Mouse (Mus musculus) heart, adult 9 months (tissue): ENCODE data around the gene Sirt5.

Source experiments
- DNase-seq, 2 experiments: peaks; one replicate each; pipeline ENCODE4 v3.0.0; 2022; ENCODE audit warnings: low spot score in 2 of 2

Gene Sirt5

DNA sequence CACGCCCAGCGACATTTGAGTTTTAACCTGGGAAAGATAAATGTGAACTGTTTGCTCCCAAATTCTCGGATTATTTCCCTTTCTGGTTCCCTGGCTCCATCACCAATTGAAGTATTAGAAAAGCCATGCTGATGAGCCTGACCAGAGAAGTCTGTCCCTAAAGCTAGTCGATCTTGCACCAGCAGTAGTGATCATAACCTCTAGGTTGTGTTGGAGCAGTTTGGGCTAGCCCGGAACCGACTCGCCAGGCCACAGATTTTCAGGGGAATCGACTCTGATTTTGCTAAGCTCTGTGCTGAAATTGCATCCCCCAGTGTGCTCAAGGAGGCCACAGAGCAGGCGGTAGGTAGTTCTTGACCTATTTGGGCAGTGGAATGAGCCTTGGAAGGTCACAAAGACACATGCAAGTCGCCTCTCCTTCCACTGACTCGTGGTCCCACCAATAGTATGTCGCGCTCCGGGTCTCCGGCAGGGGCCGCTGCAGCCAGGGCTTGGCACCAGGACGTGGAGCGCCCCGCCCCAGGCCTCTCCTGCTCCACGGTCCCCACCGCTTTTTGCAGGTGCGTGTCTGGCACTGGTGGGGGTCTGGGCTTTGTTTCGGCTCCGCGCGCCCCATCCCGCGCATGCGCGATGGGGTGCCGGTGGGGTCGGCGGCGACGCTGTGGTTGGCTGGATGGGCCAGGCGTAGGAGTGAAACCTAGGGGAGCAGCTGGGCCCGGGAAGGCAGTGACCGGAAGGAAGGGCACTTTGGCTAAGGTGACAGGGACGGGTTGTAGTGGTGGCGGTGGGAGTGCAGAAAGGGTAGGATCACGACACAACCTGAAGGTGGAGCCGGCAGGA, at the start of gene Sirt5:
TSS of gene Sirt5 (plus strand) at position 512 of the 840 bp plus-strand sequence.
- DNase-seq = peak; percentile 90 to 91

DNA sequence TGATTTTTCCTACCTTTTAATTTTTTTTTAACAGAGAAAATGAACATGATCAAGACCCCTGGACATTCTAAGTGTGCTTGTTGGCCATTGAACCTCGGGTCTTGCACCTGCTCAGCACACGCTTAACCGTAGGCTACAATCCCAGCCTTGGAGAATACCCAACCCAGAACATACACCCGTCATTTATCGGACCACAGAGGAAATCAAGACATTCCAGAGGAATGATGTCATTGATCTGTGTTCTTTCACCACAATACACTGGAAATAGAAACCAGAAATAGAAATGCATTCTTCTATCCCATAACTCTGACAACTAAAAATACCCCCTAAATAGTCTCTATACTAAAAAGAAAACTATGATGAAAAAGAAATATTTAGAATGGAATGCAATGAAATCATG, 47.9 kb upstream of the Sirt5 start:
- DNase-seq = peak; percentile 13 to 40

DNA sequence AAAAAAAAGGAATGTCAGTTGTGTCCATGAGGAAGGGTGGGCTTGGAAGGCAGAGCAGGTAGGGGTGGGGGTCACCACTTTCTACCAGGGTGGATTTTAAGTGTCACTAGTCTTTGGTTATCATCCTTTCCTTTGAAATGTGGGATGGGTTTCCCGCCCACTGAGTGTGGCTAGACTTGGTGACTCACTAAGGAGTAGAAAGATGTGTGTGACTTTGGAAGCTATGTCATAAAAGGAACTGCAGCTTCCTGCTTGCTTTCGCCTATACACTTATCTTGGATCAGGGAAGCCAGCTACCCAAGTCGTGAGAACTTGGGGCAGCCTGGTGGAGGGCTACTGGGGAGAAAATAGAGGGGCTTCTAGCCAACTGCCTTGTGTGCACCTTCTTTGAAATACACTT, 45.9 kb upstream of the Sirt5 start:
- no peak for DNase-seq

DNA sequence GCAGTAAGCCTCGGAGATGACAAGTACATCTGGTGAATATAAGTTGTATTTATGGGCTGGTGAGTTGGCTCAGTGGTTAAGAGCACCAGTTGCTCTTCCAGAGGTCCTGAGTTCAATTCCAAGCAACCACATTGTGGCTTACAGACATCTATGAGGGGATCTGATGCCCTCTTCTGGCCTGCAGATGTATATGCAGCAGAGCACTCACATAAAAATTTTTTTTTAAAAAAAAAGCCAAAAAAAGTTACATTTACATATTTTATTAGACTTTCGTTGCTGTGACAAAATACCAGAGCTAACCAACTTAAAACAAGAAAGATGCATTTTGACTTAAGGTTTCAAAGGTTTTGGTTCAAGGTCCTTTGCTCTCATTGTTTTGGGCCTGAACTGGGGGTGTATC, 43.8 kb upstream of the Sirt5 start:
- DNase-seq = no peak

DNA sequence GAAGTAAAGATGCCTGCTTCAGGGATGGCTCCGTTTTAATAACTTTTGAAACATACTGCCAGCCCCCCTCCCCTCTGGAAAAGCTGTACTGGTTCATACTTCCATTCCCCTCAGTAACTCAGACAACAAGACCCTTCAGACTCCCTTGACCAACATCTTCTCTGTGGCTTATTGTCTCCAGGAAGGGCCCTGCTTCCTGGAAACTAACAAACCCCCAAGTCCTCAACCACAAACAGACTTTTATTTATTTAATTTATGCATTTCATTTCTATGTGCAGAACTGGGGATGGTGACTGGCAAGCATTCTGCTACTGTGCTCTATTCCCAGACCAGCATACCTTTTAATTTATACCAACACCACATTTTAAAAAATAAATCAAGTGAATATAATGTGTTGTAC, 39.9 kb upstream of the Sirt5 start:
- DNase-seq = no peak

DNA sequence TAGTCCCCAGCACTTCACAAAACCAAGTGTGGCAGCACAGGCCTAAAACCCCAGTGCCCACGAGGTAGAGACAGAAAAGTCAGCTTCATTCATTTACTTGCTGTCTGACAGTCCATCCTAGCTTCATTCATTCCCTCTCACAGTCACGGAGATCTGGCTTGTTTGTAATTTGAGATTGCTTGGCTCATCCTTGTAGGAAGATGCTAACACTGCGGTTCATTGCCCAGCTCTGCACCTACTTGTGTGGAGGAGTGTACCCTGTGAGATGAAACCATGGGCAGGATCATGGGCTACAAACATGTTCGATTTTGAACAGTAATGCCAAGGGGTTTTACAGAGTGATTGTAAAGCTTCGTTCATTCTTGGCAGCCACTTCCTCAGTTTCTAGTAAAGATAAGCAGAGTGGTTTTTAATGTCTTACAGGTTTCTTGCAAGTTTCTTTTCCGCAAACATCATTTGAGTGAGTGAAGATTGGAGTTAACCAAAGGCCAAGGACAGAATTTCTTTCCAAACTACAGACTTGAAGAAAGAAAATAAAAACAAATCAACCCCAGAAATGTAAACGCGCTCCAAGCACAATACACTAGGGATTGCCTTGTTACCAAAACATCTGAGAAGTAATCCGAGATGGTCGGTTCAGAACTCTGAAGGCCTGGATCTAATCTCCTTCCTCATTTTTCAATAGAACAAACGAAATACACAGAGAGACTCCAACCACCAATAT, 33.4 kb upstream of the Sirt5 start:
- no peak for DNase-seq

DNA sequence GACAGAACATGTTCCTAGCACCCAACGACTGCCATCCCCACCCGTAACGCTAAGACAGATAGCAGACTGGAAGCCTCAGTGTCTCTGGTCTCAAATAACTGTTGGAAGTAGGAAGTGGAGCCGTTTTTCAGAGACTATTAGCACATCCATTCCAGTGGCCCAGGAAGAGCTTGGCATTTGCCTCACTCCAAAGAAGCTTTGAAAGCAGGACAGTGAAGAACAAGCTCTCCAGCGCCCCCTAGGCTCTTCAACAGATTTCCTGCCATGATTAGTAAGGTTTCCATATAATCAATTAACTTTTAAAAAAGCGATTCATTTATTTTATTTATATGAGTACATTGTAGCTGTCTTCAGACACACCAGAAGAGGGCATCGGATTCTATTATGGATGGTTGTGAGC, 32.7 kb upstream of the Sirt5 start:
- DNase-seq = peak in 1 of 2 experiments; percentile 14

DNA sequence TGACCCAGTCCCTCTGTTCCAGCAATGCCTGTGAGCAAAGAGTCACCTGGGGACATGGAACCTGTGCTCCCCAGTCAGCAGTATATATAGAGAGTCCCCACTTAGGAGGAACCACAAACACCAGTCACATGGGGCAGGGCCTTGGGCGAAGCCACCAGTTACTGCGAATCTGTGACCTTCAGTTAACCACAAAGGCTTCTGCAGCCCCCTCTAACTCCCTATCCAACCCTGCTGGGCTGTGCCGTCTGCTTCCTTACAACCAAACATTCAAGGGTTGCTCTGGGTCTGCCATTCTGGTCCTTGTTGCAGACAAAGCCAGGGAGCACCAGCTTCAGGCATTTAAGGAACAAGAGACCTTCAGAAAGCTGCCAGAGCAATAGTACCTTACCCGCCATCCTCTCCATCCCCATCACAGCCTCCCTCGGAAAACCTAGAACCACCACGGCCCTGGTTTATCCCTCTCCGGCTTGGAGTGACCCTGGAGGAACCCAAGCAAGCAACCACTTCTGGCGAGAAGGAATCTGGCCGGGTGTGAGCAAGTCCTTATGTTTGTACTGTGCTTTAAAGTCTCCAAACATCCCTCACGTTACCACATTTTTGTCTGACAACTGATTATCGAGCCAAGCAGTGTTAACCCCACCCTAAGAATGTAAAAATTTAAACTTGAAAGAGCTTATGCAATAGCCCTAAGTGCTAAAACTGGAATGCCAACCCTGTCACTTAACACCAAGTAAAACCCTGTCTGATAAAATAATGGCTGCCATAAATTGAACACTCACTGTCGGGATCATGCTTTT, 28.7 kb upstream of the Sirt5 start:
- no peak for DNase-seq

DNA sequence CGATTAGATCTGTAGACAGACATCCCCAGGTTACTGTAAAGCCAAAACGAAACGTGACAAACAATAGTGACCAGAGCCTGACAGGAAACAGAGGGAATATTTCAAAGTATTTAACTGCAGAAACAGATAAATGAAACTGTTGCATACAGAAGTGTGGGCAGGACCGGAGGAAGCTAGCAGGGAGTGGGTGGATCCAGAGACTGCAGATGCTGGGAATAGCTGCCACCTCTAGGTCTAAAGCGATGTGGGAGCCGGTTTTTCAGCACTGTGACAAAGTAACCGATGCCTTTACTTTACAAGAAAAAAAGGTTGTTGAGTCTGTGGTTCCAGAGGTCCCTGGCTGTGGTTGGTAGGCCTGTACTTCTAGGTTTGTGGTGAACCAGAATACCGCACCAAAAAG, 27.3 kb upstream of the Sirt5 start:
- no peak for DNase-seq

DNA sequence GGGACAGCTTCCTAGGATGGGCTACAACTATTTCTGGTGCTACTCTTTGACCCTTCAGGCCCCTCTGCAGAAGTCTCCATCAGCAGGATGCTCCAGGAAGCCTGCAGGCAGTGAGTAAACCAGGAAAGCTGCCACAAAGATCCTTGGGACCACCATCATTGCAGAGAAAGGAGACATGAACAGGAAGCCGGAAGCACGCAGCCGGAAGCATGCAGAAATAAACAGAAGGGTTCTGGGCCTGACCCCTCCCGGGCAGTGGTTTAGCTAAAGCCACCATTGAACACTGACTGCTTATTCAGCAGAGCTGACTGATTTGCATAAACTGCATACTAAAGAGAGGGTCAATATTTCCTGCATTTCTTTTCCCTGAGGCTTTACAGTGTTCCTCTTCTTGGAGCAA, 26.7 kb upstream of the Sirt5 start:
- no peak for DNase-seq

DNA sequence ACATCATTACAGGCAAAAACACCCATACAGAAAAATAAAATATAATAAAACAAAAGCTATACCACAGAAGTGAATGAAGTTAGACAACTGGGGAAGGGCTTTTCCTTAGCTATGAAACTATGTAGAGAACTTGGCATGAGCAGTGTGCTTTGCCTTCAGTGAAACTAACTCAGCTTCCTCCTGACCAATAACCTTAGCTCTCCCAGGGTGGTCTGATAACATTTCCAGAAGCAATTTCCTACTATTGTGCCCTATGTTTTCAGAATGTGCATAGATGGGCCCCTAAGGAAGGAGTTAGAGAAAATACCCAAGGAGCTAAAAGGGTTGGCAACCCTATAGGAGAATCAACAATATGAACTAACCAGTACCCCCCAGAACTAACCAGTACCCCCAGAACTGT, 18.5 kb upstream of the Sirt5 start:
- no peak for DNase-seq

DNA sequence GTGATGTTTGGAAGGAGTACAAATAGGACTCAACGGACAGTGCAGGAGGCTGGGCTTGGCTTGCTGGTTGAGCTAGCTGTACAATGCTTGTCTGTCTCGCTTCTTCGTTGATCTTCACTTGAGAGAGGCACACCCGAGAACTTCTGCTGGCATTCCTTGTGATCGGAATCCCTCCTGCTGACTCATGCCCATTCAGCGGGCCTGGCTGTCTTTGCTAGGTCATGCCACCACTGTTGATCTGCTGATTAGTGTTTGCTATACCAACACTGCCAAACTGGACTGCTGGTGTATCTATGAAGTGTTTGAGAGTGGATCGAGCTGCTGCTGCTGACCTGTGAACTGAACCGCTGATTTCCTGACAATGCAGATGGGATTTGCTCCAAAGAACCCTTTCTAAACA, 15.9 kb upstream of the Sirt5 start:
- no peak for DNase-seq

DNA sequence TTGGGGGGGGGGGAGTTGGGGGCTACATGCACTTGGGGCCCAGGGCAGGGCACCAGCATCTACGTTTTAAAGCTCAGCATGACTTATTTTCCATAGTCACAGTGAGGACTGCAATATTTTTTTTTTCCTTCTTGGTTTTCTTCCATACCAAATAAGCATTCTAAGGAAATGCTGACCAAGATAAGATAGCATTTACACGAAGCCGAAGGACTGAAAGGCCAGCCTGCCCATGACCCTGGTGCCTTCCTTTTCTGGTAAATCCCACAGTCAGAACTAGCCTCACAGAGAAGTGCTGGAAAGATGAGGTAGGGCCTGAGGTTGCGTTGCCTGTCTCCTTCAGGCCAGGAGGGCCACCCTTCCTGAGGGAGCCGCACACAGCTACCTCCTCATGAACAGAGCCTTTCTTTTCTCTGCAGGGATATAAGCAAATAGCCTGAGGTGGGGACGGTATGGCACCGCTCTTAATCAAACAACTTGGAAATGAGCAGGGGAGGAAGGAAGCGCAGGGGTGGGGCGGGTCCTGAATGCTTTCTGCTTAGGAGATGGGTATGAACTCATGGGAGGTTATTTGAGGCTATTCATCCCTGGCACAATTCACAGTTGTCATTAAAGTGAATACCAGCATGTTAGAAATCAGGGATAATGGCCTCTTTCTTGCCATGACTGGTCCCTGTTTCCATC, 14.7 kb upstream of the Sirt5 start:
- peak in 1 of 2 experiments; percentile 9 for DNase-seq

DNA sequence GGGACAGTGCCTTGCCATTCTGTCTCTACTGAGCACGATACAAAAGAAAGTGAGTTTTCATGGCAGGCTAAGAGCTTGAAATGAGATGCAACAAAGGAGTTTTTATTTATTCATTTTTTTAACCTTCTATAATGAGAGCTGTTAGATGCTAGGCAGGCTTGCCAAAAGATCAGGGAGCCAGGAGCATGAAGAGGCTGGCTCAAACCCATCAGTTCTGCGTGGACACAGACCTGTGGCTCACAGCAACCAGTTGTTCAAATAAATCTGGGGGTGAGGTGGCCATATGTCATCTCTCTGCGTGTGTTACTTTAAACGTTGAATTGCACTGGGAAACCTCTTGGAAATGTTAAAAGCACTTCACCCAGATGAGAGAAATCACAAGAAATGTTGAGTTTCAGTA, 11.9 kb upstream of the Sirt5 start:
- no peak for DNase-seq

DNA sequence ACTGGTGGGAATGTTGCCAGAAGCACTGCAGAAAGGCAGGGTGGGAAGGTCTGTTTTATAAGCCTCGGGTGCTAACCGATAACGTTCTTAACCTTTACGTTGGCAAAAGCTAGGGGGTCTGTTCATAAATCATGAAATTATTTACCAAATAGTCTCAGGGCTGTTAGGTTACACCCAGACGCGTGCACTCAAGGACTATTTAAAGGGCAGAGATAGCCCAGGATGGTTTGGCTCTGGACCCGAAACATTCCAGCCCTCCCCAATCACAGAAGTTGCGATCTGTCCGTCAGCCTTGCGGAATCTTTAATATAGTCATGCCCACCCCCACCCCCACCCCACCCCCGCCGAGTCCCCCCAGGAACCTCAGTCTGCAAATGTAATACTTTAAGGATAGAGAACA, 10.9 kb upstream of the Sirt5 start:
- no peak for DNase-seq

DNA sequence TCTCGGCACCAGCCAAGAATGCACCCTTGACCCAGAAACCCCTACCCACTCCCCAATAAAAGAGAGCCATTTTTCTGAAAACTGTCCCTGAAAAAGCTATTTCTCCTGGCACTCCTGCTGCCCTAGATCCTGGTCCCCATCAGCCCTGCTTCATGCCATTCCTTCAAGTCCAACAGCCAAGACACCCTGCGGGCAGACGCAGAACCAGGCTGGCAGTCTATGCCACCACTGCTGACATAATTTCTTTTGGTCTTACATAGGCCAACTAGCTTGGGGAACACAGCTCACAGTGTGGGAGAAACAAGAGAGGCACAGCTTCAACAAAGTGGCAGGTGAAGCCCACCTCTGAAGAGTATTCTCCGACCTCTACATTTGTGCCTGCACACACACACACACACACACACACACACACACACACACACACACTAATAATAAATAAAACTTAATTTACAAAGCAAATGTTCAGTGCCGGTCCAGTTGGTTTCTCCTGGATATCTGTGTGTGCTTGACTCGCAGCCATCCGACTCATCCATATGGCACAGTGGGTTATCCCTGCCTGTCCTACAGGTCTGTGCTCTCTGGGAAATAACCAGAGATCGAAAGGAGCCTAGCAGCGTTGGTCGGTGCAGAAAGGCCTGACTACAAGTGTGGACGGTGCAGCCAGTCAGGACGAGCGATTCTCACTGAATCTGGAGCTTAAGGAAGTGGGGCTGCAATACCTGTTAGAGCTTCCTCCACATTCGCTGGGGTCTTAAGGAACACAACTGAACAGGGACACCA, 8.8 kb upstream of the Sirt5 start:
- no peak for DNase-seq

DNA sequence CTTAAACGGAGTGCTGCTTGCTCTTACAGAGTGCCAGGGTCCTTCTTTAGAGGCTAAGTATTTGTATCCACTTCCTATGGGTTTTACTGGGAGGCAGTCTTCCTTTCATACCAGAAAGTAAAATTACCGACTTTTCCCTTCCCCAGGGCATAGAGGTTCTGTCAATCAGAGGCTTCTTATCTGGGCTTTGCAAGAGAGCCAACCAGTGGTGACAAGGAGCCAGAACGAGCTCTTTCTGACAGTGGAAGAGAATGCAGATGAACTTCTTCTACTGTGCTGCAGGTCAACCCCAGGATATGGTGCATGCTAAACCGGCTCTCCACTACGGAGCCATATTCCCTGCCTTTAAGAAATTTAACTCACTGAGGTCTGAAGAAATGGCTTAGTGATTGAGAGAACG, 4.8 kb upstream of the Sirt5 start:
- DNase-seq = no peak

DNA sequence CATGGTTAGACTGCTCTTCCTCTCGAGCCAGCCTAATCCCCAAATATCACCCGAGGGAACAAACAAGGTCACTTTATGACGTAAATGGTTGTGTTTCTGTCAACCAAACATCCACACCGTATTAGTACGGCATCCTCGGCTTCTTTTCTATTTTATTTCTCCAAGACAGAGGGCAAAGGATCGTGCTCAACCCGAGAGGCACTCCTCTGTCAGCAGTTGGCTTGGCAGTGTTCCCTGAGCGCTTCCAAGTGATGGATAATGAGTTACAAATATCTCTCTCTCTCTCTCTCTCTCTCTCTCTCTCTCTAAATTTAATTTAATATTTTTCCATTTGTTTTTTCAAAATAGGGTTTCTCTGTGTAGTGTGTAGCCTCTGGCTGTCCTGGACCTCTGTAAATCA, 2.9 kb upstream of the Sirt5 start:
- no peak for DNase-seq

DNA sequence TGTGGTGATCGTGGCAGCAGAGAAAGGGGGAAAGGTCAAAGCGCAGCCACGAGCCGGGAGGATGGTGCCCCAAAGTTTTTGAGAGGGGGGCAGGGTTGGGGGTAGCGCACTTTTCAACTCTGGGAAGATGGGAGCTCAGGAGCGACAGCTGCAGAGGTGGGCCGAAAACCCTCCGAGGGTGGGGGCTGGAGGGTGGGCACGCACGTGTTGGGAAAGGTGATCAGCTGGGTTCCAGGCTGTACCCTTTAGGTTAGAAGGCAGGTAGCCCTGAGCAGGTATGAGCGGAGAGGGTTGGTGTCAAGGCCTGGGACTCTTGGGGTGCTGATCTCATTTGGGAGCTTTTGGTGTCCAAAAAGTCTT, 509 bp downstream of the Sirt5 start:
- DNase-seq = no peak

DNA sequence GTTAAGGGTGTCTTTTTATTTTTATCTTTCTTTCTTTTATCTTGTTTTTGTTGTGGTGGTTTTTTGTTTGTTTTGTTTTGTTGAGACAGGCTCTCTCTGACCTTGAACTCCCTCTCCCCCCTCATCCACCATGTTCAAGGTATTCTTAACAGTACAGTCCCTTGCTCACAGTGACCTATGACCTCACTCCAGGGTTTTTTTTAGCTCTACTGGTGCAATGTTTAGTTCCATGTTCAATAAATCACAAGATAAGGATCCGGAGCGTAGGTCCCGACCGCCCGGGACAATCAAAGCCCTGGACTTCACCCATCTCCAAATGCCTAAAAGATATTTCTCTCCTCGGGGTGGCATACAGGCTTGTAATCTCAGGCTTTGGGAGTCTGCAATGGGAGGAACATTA, 4.8 kb downstream of the Sirt5 start:
- no peak for DNase-seq

DNA sequence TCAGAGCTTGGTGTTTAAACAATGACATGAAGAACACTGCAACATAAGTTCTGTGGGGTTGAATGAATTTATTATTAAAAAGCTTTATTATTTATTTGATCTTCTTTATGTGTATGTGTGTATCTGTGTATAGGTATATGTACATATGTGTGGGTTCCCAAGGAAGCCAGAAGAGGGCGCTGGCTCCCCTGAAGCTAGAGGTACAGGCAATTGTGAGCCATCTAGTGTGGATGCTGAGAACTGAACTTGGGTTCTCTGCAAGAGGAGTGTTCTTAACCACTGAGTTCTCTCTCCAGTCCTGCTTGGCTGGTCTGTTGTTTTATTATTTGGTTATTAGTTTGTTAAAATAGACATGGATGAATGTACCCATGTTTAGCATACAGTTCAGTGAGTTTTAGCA, 7.6 kb downstream of the Sirt5 start:
- no peak for DNase-seq
